Mouse (Mus musculus): ENCODE measurements around the gene Nup88. TPM values are rescaled to one million over a fixed set of nuclear protein-coding genes. Genes with fewer than 3 reads are reported as not detected.
A peak's percentile ranks its signal among the peaks of the same experiment; 100 is the strongest.

Nup88 gene
- polyA plus RNA-seq, 1 experiment from 2014 or later: 148 TPM

DNA sequence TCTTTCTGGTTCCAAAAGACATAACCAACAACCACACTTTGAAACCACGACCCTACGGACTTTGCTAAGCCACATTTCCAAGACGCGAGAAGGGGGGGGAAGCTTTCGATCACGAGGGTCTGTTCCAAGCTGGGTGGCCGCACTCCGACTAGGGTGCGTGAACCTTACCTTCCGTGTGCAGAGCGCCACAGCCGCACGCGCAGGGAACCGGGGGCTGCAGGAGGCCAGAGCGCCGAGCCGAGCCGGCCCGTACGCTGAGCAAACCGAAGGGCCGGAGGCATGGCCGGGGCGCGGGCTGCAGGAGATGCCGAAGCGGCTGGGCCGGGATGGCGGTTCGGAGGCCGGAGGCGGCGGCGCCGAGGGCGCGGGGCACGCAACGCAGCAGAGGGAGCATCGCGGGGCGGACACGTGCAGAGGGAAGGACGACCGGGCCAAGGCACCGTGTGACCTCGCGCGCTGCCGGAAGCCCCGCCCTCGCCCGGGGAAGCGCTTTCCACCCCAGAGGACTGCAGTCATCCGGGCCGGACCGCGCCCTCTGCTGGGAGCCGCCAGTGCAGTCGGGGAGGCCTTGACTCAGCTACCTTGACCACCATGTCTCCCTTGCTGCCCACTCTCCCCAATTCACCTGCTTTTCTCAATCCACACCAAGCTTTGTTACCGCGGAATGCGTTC lies 12.9 kb upstream of the Nup88 start, which contains the start of gene C1qbp:
Gene C1qbp (minus strand): TSS at position 470 of the 672 bp plus-strand sequence.
- peaks cover 57% of the 10 kb centered on the region for H3K36me3 ChIP-seq
- H3K4me3 ChIP-seq: peak within 1 kb of the TSS; percentile 100
- ATAC-seq (replicated peaks): peak; percentile 97

DNA sequence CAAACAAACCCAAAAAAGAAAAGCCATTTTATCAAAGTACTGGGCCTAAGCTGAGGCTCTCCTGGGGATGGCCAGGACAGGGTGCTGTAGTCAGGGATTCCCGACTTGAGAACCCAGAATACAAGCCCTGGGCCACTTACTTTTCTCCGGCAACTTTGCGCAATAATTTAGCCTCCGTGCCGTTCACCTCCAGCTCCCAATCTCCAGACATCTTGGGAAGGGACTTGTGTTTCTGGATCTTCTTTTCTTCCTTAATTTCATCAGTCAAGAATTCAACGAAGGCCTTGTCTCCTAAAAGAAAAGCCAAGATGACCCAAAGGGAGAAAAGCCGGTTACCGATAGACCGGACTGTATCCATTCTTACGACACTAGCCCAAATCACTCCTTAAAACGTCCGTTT lies 12.3 kb upstream of the Nup88 start:
- Histone ChIP-seq H3K4me1 (peaks cover 15% of the 10 kb centered on the region), H3K4me3 (peak overlapping the region; percentile 100), H3K27me3 (no peaks in the 10 kb centered on the region), H3K9me3 (no peaks in the 10 kb centered on the region), H3K36me3 (peaks cover 57% of the 10 kb centered on the region), H3K9ac (replicated peaks) (peak overlapping the region; percentile 94), H3K4me2 (replicated peaks) (peak overlapping the region; percentile 65), H3K27ac (replicated peaks) (no peak overlapping the region)
- no peak for ATAC-seq (replicated peaks)
- WGBS: 9% methylated on average over 12 of the region's 12 CpGs

More for the DNA sequence above, 12.9 kb upstream of the Nup88 start, which contains the start of gene C1qbp:
- Histone ChIP-seq H3K4me2 (replicated peaks) (peak within 1 kb of the TSS; percentile 65), H3K4me1 (peaks cover 15% of the 10 kb centered on the region), H3K27ac (replicated peaks) (0 out of 2 replicates have a peak within 1 kb of the TSS, but pooled peaks have one; percentile 32), H3K9me3 (no peaks in the 10 kb centered on the region), H3K9ac (replicated peaks) (peak within 1 kb of the TSS; percentile 94), H3K27me3 (no peaks in the 10 kb centered on the region)
- under 1% methylated on average over 63 of the region's 64 CpGs for WGBS

DNA sequence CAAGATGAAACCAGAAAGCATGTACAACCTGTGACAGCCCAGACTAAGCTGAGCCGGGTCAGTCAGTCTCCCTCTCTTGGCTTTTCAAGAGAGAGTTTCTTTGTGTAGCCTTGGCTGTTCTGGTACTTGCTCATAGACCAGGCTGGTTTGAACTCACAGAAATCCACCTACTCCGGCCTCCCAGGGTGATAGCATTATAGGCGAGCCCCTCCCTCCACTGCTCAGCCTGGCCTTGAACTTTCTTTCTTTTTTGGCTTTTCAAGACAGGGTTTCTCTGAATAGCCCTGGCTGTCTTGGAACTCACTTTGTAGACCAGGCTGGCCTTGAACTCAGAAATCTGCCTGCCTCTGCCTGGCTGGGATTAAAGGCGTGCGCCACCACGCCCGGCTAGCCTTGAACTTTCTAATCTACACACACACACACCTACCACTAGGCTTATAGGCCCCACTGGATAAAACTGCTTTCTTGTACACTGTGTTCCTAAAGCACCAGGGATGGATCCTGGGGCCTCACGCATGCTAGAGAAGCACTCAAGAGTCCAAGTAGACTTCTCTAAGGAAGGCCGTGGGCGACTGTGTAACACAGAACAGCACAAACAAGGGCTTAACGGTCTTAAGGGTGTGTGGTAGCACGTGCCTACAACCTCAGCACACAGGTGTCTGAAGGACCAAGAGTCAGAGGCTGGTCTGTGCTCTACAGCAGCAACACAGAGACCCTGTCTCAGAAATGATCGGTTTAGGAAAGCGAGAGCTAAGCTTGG lies 11.2 kb upstream of the Nup88 start:
- Histone ChIP-seq H3K4me1 (peaks cover 15% of the 10 kb centered on the region), H3K27me3 (no peaks in the 10 kb centered on the region), H3K9me3 (no peaks in the 10 kb centered on the region), H3K36me3 (peaks cover 56% of the 10 kb centered on the region), H3K27ac (replicated peaks) (no peak overlapping the region), H3K4me2 (replicated peaks) (no peak overlapping the region), H3K9ac (replicated peaks) (no peak overlapping the region), H3K4me3 (no peak overlapping the region)
- WGBS: 94% methylated on average over 14 of the region's 14 CpGs
- ATAC-seq (replicated peaks): no peak

DNA sequence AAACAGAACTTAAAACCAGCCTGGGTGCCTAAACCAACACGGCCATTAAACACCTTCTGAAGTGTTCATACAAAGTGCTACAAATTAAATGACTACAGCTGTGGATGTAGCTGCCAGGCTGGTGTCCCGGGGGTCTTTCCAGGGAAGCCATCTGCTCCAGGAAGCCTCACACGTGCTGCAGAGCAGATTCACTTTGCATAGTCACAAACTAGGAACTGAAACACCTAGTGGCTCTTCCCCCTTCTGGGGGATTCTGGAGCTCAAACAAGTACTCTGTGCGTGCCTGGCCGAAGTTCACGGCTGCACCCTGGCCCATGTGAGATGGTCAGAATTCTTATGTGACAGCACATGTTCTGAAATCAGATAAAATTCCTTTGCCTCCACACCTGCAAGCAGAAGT lies 10.5 kb upstream of the Nup88 start:
- H3K36me3 ChIP-seq: peaks cover 57% of the 10 kb centered on the region
- no peak for ATAC-seq (replicated peaks)

DNA sequence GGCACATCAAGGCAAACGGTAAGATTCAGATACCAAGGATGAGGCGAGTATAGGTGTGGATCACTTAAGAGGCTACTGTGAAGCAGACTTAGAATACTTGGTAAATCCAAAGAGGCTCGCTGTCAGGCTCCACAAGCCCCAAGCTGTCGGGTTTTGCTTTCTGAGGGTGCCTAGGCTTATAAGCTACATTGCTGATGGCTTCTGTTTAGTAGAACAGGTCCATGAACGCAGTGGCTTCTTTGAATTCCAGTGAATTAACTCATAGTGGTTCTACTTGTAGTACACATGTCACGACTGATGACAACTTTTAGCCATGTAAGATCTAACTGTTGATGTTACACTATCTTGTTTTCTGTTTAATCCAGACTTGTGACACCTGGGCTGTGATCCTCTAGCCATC lies 7.5 kb upstream of the Nup88 start:
- no peak overlapping the region for H3K4me2 ChIP-seq (replicated peaks)
- no peak overlapping the region for H3K4me3 ChIP-seq
- WGBS: 92% methylated on average over 6 of the region's 6 CpGs
- no peak overlapping the region for H3K9ac ChIP-seq (replicated peaks)
- H3K36me3 ChIP-seq: peaks cover 69% of the 10 kb centered on the region
- peaks cover 13% of the 10 kb centered on the region for H3K4me1 ChIP-seq
- no peaks in the 10 kb centered on the region for H3K9me3 ChIP-seq
- H3K27ac ChIP-seq (replicated peaks): no peak overlapping the region
- H3K27me3 ChIP-seq: no peaks in the 10 kb centered on the region
- no peak for ATAC-seq (replicated peaks)

More for the DNA sequence above, 10.5 kb upstream of the Nup88 start:
- WGBS: 89% methylated on average over 6 of the region's 6 CpGs
- Histone ChIP-seq H3K27me3 (no peaks in the 10 kb centered on the region), H3K4me3 (no peak overlapping the region), H3K9ac (replicated peaks) (no peak overlapping the region), H3K4me2 (replicated peaks) (no peak overlapping the region), H3K27ac (replicated peaks) (no peak overlapping the region), H3K9me3 (no peaks in the 10 kb centered on the region), H3K4me1 (peaks cover 15% of the 10 kb centered on the region)

DNA sequence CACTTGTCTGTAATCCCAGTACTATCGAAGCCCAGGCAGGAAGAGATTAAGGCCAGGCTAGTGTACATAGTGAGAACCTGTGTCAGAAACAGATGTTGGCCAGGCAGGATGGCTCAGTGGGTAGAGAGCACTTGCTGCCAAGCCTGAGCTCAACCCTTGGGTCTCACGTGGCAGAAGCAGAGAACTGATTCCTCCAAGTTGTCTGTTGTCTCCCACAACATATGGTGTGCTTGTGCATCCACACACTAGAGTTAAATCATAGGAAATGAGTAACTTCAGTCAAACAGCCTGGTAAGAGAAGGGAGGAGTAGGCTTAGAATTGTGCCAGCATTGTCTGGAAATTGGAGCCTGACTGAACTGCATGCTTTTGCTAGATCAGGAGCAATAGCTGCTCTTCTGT lies 5.4 kb upstream of the Nup88 start:
- WGBS: 79% methylated on average over 2 of the region's 2 CpGs
- no peak for ATAC-seq (replicated peaks)
- Histone ChIP-seq H3K27ac (replicated peaks) (no peak overlapping the region), H3K27me3 (no peaks in the 10 kb centered on the region), H3K4me3 (no peak overlapping the region), H3K4me1 (peaks cover 8% of the 10 kb centered on the region), H3K9ac (replicated peaks) (no peak overlapping the region), H3K9me3 (no peaks in the 10 kb centered on the region), H3K4me2 (replicated peaks) (no peak overlapping the region), H3K36me3 (peaks cover 59% of the 10 kb centered on the region)

DNA sequence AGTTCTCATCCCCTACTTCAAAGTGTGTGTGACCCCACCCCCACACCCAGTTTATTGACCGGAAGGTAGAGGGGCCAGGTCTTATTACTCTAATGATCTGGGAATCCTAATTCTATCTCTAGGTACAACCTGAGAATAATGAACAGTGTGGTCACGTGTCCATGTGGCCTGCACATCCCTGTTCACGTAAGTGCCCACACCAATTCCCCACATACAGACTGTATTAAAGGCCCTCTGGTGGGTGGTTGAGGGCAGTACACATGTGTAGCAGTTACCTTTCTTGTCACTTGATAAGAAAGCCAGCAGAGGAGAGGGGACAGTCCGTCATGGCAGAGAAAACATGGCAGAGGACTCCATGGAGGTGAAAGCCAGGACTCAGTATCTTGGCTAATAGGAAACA lies 4.2 kb upstream of the Nup88 start:
- ATAC-seq (replicated peaks): no peak
- no peak overlapping the region for H3K4me2 ChIP-seq (replicated peaks)
- no peak overlapping the region for H3K9ac ChIP-seq (replicated peaks)
- H3K4me1 ChIP-seq: peaks cover 10% of the 10 kb centered on the region
- no peak overlapping the region for H3K4me3 ChIP-seq
- H3K27me3 ChIP-seq: no peaks in the 10 kb centered on the region
- H3K27ac ChIP-seq (replicated peaks): no peak overlapping the region
- peaks cover 49% of the 10 kb centered on the region for H3K36me3 ChIP-seq
- H3K9me3 ChIP-seq: no peaks in the 10 kb centered on the region
- WGBS: 70% methylated on average over 4 of the region's 4 CpGs

DNA sequence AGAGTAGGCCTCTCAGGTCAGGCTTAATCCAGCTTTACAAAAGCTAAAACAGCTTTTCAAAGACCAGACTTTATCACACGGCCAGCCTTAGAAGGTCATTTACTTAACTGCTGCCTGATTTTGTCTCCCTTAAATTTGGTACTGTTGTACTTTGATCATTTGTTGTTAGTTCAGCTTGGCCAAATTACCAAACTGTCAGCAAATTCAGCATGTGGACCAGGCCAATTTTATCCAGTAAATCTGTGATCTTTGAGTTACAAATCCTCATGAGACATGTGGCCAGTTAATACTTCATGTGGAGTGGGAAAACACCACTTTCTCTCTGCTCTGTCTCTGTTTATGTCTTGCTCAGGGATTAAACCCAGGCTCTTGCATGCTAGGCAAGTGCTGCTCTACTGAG lies 2.8 kb upstream of the Nup88 start:
- Histone ChIP-seq H3K36me3 (peaks cover 35% of the 10 kb centered on the region), H3K4me3 (no peak overlapping the region), H3K9ac (replicated peaks) (no peak overlapping the region), H3K4me1 (peaks cover 22% of the 10 kb centered on the region), H3K27me3 (no peaks in the 10 kb centered on the region), H3K4me2 (replicated peaks) (no peak overlapping the region), H3K9me3 (no peaks in the 10 kb centered on the region), H3K27ac (replicated peaks) (no peak overlapping the region)
- WGBS: 52% methylated on average over 1 of the region's 1 CpGs
- no peak for ATAC-seq (replicated peaks)

DNA sequence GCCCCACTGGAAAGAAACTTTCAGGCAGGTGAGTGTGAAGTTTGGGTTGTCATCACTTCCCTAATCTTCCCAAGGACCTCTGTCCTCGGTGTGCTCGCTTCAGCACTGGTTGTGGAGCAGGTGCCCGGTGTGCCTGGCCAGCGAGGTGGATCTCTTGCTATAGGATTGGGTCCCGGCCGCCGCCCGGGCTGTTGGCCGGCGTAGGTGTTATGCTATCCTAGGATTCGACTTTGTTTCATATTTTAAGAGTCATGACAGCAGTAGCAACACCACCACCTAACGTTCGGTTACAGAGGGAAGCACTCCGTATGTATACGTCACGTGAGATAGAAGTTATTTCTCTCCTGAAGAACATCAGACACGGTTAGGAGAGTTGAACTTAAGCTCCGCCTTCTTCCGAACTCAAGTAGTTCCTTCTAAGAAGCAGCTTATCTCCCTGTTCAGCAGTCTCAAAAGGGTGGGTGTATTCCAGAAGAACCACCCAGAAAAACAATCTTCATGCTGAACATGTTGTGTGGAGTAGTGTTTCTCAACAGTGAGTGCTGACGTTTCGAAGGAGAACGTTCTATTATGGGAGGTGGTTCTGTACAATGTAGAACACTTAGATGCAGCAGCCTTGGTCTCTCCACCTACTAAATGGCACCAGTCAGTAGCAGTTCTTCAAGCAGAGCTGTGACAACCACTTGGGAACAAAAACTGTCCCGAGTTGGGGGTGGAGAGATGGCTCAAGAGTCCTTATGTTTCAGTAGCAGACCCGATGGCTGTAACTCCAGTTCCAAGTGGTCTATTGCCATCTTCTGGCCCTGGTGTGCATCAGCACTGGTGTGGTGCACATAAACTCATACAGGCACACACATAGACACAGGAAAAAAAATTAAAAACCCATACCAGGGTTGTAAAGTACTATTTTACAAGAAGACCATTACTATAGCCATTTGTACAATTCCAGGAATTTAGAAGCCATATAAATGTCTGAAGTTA lies 1.1 kb upstream of the Nup88 start:
- 16% methylated on average over 24 of the region's 24 CpGs for WGBS
- ATAC-seq (replicated peaks): peak; percentile 51

DNA sequence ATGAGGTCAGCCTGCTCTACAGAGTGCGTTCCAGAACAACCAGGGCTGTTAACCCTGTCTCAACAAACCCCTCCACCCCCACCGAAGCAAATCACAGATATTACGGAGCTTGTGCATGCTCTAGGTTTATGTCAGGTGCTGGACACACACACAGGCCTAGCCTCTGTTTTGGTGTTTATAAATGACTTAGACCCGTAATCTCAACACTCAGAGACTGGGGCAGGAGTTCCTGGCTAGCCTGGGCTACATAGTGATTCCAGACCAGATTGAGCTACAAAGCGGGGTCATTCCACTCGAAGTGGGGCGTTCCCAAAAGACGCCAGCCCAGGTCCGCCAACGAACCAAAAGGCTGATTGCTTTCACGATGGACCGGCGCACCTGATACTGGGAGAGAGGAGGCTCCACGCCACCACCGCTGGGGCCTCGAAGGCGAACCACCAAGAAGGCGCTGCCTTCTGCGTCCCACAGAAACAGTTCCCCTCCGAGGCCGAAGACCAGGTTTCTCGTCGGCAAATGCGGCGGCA lies 440 bp downstream of the Nup88 start:
- Histone ChIP-seq H3K4me1 (peaks cover 25% of the 10 kb centered on the region), H3K27me3 (no peaks in the 10 kb centered on the region), H3K27ac (replicated peaks) (peak overlapping the region; percentile 94), H3K4me3 (peak overlapping the region; percentile 89), H3K4me2 (replicated peaks) (peak overlapping the region; percentile 83), H3K9ac (replicated peaks) (peak overlapping the region; percentile 97), H3K9me3 (no peaks in the 10 kb centered on the region), H3K36me3 (peaks cover 29% of the 10 kb centered on the region)
- under 1% methylated on average over 25 of the region's 25 CpGs for WGBS
- ATAC-seq (replicated peaks): peak; percentile 15

More for the DNA sequence above, 1.1 kb upstream of the Nup88 start:
- H3K4me1 ChIP-seq: peaks cover 25% of the 10 kb centered on the region
- peak overlapping the region; percentile 59 for H3K9ac ChIP-seq (replicated peaks)
- peak overlapping the region; percentile 89 for H3K4me3 ChIP-seq
- H3K27me3 ChIP-seq: no peaks in the 10 kb centered on the region
- H3K9me3 ChIP-seq: no peaks in the 10 kb centered on the region
- peaks cover 28% of the 10 kb centered on the region for H3K36me3 ChIP-seq
- peak overlapping the region; percentile 83 for H3K4me2 ChIP-seq (replicated peaks)
- H3K27ac ChIP-seq (replicated peaks): peak overlapping the region; percentile 94

DNA sequence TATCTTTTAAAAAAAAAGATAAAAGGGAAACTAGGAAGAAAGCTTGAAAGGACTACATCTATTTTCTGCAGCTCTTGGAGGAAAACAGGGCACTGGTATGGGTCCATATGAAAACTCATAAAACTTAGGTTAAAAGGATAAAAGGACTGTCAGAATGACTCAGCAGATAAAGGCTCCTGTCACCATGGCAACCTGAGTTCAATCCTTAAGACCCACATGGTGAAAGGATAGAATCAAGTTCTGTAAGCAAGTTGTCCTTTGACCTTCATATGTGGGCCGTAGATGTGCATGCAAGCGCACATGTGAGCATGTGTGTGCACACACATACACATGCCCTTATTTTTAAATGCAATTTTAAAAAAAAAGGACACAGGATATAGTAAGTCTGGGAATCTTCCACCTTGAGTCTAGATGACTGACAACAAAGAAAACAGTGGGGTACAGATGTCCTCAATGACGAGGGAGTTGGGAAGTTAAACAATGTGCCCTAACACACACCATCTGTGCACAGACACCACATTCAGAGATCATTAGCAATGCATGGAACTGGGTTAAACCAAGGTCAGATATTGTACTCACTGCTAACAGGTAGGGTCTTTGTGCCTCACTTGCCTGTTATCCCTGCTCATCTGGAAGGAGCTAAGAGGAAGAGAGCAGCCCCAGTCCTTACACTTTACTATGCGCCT lies 5.4 kb downstream of the Nup88 start:
- H3K36me3 ChIP-seq: peaks cover 64% of the 10 kb centered on the region
- H3K4me2 ChIP-seq (replicated peaks): no peak overlapping the region
- no peaks in the 10 kb centered on the region for H3K9me3 ChIP-seq
- 77% methylated on average over 4 of the region's 4 CpGs for WGBS
- H3K4me1 ChIP-seq: peaks cover 17% of the 10 kb centered on the region
- no peak overlapping the region for H3K27ac ChIP-seq (replicated peaks)
- no peaks in the 10 kb centered on the region for H3K27me3 ChIP-seq
- no peak overlapping the region for H3K9ac ChIP-seq (replicated peaks)
- H3K4me3 ChIP-seq: no peak overlapping the region
- ATAC-seq (replicated peaks): no peak
